ENCODE assay signal across 10 mouse cellular contexts in the genomic region with DNA sequence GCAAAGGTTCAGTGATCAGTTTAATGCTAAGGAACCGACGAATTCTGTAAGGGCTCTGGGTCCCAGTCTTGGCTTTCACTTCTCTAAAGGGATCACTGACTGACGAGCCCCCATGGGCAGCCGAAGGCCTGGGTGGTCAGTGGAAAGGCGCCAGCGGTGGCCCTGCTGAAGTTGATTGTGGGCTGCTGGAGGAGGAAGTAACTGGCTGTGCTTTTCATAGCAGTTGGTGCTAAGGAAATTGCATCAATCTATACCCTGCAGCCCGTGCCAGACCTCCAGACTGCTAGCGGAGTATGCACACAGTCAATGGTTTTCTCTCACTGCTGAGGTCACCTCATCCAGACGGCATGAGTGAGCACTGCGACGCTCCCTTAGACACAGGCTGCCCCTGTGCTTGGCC. TPM values are rescaled to one million over a fixed set of nuclear protein-coding genes. Genes with fewer than 3 reads are reported as not detected.
A peak's percentile ranks its signal among the peaks of the same experiment; 100 is the strongest.
DNase-seq lines count a peak whose midpoint lies in the region; ATAC-seq and TF ChIP-seq lines count a peak whose summit lies in the region.
"Had no signal": no experiment of that assay in that cellular context is flagged by ENCODE, and none has a peak within 500 bp of the region (broad histone marks: within the 10 kb centered on the region; RNA-seq: fewer than 3 reads in every experiment).

No protein-coding gene starts in this region.

- H3K36me3 ChIP-seq in kidney, embryonic 15.5 days, result no peaks in the 10 kb centered on the region
- H3K36me3 ChIP-seq in liver, embryonic 14.5 days (replicated peaks; ENCODE audit: control insufficient read depth, insufficient read depth, low read depth), result no peaks in the 10 kb centered on the region

- H3K4me2 ChIP-seq in kidney, embryonic 15.5 days, result peak overlapping the region; percentile 94
- H3K4me2 ChIP-seq in liver, embryonic 14.5 days (ENCODE audit: low read depth), result peak overlapping the region; percentile 29

- peaks cover 34% of the 10 kb centered on the region for H3K4me1 ChIP-seq in kidney, embryonic 15.5 days
- peaks cover 0 to 5% of the 10 kb centered on the region in 2 experiments; a peak in 2 of 4 replicates for H3K4me1 ChIP-seq in liver, embryonic 14.5 days (replicated peaks; ENCODE audit: control insufficient read depth in 2 of 2, insufficient read depth in 2 of 2, low read length in 1 of 2)

- H3K9ac ChIP-seq in kidney, embryonic 15.5 days, result no peak overlapping the region
- no peak overlapping the region for H3K9ac ChIP-seq in liver, embryonic 14.5 days (replicated peaks)

- TF ChIP-seq CTCF in liver, embryonic 14.5 days (IDR thresholded peaks at IDR 0.05; ENCODE audit: low read depth), result no peak

- no peaks in the 10 kb centered on the region for H3K9me3 ChIP-seq in kidney, embryonic 15.5 days (replicated peaks)
- H3K9me3 ChIP-seq in liver, embryonic 14.5 days (ENCODE audit: control insufficient read depth, low read length), result no peaks in the 10 kb centered on the region

- WGBS in kidney, embryonic 15.5 days, result 38% methylated on average over 11 of the region's 11 CpGs
- 10% methylated on average over 11 of the region's 11 CpGs for WGBS in liver, embryonic 14.5 days (ENCODE audit: insufficient replicate concordance)

- peak overlapping the region; percentile 56 for H3K4me3 ChIP-seq in kidney, embryonic 15.5 days (replicated peaks)
- peak overlapping the region in 1 of 2 experiments; percentile 38; a peak in 2 of 4 replicates for H3K4me3 ChIP-seq in liver, embryonic 14.5 days (ENCODE audit: insufficient read depth in 1 of 2, low read depth in 2 of 2, low read length in 2 of 2)

- ATAC-seq in kidney, embryonic 15.5 days (replicated peaks; ENCODE audit: low FRiP score), result no peak
- ATAC-seq in liver, embryonic 14.5 days (ENCODE audit: insufficient read depth), result peak; percentile 35; the same call in 1 of the 2 replicates
- ATAC-seq in monocyte, adult 5-6 weeks (replicated peaks; ENCODE audit: insufficient number of reproducible peaks, low FRiP score, low TSS enrichment, poor library complexity, severe bottlenecking), result peak; percentile 33

- DNase-seq in kidney, postnatal 25 days, result no peak
- DNase-seq in embryo, embryonic 11 days, result peak; percentile 21
- DNase-seq in heart, postnatal 4 days, result peak; percentile 32
- DNase-seq in liver, embryonic 14.5 days (ENCODE audit: low read depth in 3 of 3, low spot score in 3 of 3), result peak in 1 of 3 experiments; percentile 19
- no peak for DNase-seq in cerebellum, adult 11-12 months
- no peak for DNase-seq in ovary, postnatal 36 days (ENCODE audit: low spot score)

- TF ChIP-seq EP300 in liver, embryonic 14.5 days (IDR thresholded peaks at IDR 0.05; ENCODE audit: low read depth), result no peak

- peaks cover 26% of the 10 kb centered on the region for H3K27me3 ChIP-seq in kidney, embryonic 15.5 days
- H3K27me3 ChIP-seq in liver, embryonic 14.5 days (ENCODE audit: control insufficient read depth, insufficient read depth, low read length), result peaks cover 43% of the 10 kb centered on the region
- H3K27me3 ChIP-seq: Patski had no signal

- H3K27ac ChIP-seq in kidney, embryonic 15.5 days, result peak overlapping the region; percentile 41; the same call in 1 of the 2 replicates
- H3K27ac ChIP-seq in liver, embryonic 14.5 days, result no peak overlapping the region

RNA-seq across cellular contexts. Expression of a gene that starts 1.3 kb away (rescaled TPM):
- 13.5 and 14.5 TPM in 2 replicates for polyA plus RNA-seq in kidney, embryonic 15.5 days (2015; fragmentation: Nextera tagmentation; extraction: Ambion mirVana)
- total RNA-seq in heart, postnatal 4 days (2021), result 10 to 100 TPM; 11.8 to 20.6 TPM
- 8.9 and 9.4 TPM in 2 replicates for polyA plus RNA-seq in liver, embryonic 14.5 days (2012; rRNA removed)
- polyA plus RNA-seq in liver, embryonic 14.5 days (2014; fragmentation: Nextera tagmentation; extraction: Ambion mirVana), result 6.4 and 7.9 TPM in 2 replicates
- 211 to 356 TPM (median 215 TPM) in 3 replicates for total RNA-seq in monocyte, adult 5-6 weeks (2017)

RNA-seq across cellular contexts. Expression of a gene that starts 4.5 kb away (rescaled TPM):
- polyA plus RNA-seq in kidney, embryonic 15.5 days (2015; fragmentation: Nextera tagmentation; extraction: Ambion mirVana), result not detected in 2 replicates
- total RNA-seq in heart, postnatal 4 days (2021), result not detected
- polyA plus RNA-seq in liver, embryonic 14.5 days (2012; rRNA removed), result not detected in 2 replicates
- not detected in 2 replicates for polyA plus RNA-seq in liver, embryonic 14.5 days (2014; fragmentation: Nextera tagmentation; extraction: Ambion mirVana)
- total RNA-seq in monocyte, adult 5-6 weeks (2017), result not detected in 3 replicates
- total RNA-seq: layer of hippocampus, postnatal 14 days had no signal
- polyA plus RNA-seq: Patski had no signal

RNA-seq across cellular contexts. Expression of a gene that starts 30.8 kb away (rescaled TPM):
- polyA plus RNA-seq in kidney, embryonic 15.5 days (2015; fragmentation: Nextera tagmentation; extraction: Ambion mirVana), result 62.3 and 67.3 TPM in 2 replicates
- 100 to 1,000 TPM; 128 to 133 TPM for total RNA-seq in heart, postnatal 4 days (2021)
- polyA plus RNA-seq in liver, embryonic 14.5 days (2012; rRNA removed), result 8.8 and 15.3 TPM in 2 replicates
- 29.1 and 29.8 TPM in 2 replicates for polyA plus RNA-seq in liver, embryonic 14.5 days (2014; fragmentation: Nextera tagmentation; extraction: Ambion mirVana)
- 91.7 to 129 TPM (median 116 TPM) in 3 replicates for total RNA-seq in monocyte, adult 5-6 weeks (2017)

Comparison
In these comparisons a context has a peak if more than half of its experiments do, and no peak if none do; other contexts are left out.
1. DNase-seq: peak in embryo, embryonic 11 days (single experiment) and heart, postnatal 4 days (single experiment); none in kidney, postnatal 25 days (0 of 2), cerebellum, adult 11-12 months (single experiment) and ovary, postnatal 36 days (single experiment).